Mouse (Mus musculus) small intestine, adult 2 months (tissue): ENCODE measurements at regions not wholly inside any gene's neighbourhood (a gene's known extent, or its start where the extent isn't known, plus 50 kb on each side); places are given as distances from the start of the nearest gene placed in this dataset.
"Not testable (repeated sequence)": the region's sequence is repeated elsewhere in the genome, so short reads cannot be mapped to it uniquely, and the experiment has no call there.

Source experiments
- H3K27ac ChIP-seq: fragments of 200-500 bp; 2 replicates; pipeline ENCODE4 v1.5.1; 2012; ENCODE audit warnings: low read depth, low read length, control low read depth, inconsistent platforms; ENCODE audit not compliant: insufficient read depth
- H3K27me3 ChIP-seq: fragments of 200-500 bp; 2 replicates; pipeline ENCODE4 v1.6.1; 2012; ENCODE audit warnings: mild to moderate bottlenecking, moderate library complexity, low read length, inconsistent platforms; ENCODE audit not compliant: control insufficient read depth, insufficient read depth
- H3K36me3 ChIP-seq: fragments of 200-500 bp; 2 replicates; pipeline ENCODE4 v1.6.1; 2012; ENCODE audit warnings: mild to moderate bottlenecking, low read length, control low read depth, inconsistent platforms; ENCODE audit not compliant: control insufficient read depth, insufficient read depth
- H3K4me1 ChIP-seq: fragments of 200-500 bp; 2 replicates; pipeline ENCODE4 v1.6.1; 2012; ENCODE audit warnings: low read length, inconsistent platforms, mixed read lengths; ENCODE audit not compliant: control insufficient read depth, insufficient read depth, insufficient read length
- H3K4me3 ChIP-seq: fragments of 200-500 bp; 2 replicates; pipeline ENCODE4 v1.5.1; 2012; ENCODE audit warnings: low read depth, mild to moderate bottlenecking, control low read depth, inconsistent platforms, low read length, moderate library complexity
- CTCF ChIP-seq: fragments of 200-500 bp; IDR thresholded peaks from 2 replicates; pipeline ENCODE4 v1.5.1; 2012; ENCODE audit warnings: low read depth, mild to moderate bottlenecking, control low read depth, inconsistent platforms, low read length, moderate library complexity, mixed read lengths; ENCODE audit not compliant: insufficient replicate concordance, insufficient read length; ENCODE audit errors: extremely low read depth
- POLR2A ChIP-seq: fragments of 200-500 bp; IDR thresholded peaks from 2 replicates; pipeline ENCODE4 v1.6.1; 2012; ENCODE audit warnings: low read depth, mild to moderate bottlenecking, control low read depth, inconsistent platforms, low read length, moderate library complexity
- WGBS: fragments of 180-500 bp; shearing (Covaris S2); methylation state at CpG from one replicate; pipeline ENCODE4 v1.1.7; 2018; 5-methylcytosine and 5-hydroxymethylcytosine counted together

DNA sequence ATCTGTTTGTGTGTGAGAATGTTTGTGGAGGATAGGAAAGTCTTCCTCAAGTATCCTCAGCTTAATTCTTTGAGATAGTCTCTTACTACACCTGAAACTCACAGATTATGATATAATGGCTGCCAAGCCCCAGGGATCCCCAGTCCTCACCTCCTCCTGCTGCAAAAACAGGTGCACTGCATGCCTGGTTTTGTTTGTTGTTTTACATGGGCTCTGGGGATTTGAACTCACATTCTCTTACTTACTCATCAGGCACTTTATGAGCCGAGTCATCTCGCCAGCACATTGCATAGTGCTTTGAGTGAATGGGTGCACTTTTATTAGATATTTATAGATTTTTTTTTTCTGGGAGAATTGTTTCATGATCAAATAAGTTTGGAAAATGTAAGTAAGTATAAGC, 56.3 kb downstream of the Mterf1b start:
- no peak overlapping the region for H3K4me3 ChIP-seq
- H3K4me1 ChIP-seq = no peaks in the 10 kb centered on the region
- H3K27ac ChIP-seq = no peak overlapping the region
- WGBS = 92% methylated on average over 2 of the region's 2 CpGs
- no peak for TF ChIP-seq CTCF
- TF ChIP-seq POLR2A = no peak
- H3K36me3 ChIP-seq = no peaks in the 10 kb centered on the region
- no peaks in the 10 kb centered on the region; the same call in 1 of the 2 replicates for H3K27me3 ChIP-seq

DNA sequence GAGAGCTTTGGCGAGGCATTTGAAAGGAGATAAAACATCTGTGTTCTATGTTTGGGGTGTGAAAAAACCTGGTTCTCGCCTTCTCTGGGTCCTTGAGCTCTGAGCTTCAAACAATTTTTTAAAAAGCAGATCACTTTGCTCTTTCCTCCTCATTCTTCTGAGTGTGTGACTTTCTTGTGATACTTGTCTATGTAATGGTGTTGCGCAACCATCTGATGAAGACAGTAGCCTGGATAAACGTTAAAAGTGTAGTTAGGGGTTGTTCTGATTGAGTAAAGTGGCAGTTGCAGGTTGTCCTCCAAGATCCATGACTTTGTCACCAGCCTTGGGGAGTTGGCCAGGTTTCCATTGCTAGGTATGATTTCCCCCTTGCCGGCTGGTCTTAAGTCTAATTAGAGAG, 62.1 kb downstream of the Mterf1b start:
- H3K27ac ChIP-seq, H3K36me3 ChIP-seq, H3K4me3 ChIP-seq, H3K27me3 ChIP-seq, H3K4me1 ChIP-seq: not testable (repeated sequence)
- WGBS = 81% methylated on average over 5 of the region's 5 CpGs

DNA sequence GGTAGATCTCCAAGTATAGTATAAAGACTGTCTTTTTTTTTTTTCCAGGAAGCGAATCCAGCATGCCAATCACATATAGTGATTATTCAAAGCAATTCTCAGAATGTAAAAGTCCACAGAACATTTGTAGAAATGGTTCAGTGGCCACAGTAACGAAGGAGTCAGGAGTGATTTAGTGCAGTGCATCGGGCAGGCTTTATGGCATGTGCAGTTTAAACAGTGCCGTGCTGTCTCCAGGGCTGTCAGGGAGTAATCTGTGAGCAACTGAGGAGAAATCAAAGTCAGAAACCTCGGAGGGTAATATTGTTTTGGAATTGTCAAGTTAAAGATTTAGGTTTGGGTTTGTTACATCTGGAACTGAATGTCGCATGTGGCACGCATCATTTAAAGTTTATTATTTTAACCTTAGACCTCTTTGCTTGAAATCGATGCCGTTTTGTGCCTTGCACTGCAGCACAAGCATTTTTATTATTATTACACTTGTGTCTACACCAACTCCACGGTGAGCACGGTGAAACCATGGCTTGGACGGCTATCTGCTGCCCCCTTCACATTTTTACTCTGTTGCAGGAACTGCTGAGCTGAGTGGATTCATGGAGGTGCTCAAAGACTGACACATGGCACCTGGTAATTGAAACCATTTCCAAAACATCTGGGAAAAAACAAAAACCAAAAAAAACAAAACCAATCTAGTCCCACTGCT, 65.0 kb downstream of the Mterf1b start:
- WGBS = 35% methylated on average over 12 of the region's 12 CpGs
- TF ChIP-seq CTCF (no peak), POLR2A (no peak)
- no peaks in the 10 kb centered on the region for H3K27me3 ChIP-seq
- no peaks in the 10 kb centered on the region for H3K4me1 ChIP-seq
- no peak overlapping the region for H3K27ac ChIP-seq
- H3K36me3 ChIP-seq = no peaks in the 10 kb centered on the region
- no peak overlapping the region for H3K4me3 ChIP-seq

DNA sequence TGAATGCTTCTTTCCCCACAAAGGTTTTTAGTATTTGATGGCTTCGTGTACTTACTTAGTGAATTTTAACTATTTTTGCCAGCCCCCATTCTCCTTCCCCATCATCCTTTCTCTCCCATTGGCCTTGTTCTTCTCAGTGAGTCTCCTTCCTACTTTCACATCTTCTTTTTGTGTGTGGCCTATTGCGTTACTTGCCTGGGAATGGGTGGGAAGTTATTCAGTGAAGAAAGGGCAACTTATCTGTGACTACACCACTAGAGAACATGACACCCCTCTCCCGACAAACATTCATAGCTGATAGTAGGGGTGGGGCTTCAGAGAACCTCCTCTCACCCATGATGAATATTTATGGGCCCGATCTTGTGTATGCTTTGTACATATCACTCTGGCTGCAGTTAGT, 67.1 kb downstream of the Mterf1b start:
- WGBS = 85% methylated on average over 4 of the region's 4 CpGs
- Histone ChIP-seq H3K36me3 (no peaks in the 10 kb centered on the region), H3K27ac (no peak overlapping the region), H3K4me3 (no peak overlapping the region), H3K27me3 (no peaks in the 10 kb centered on the region), H3K4me1 (no peaks in the 10 kb centered on the region)
- no peak for TF ChIP-seq CTCF
- TF ChIP-seq POLR2A = no peak

- Histone ChIP-seq H3K4me1 (no peaks in the 10 kb centered on the region), H3K36me3 (no peaks in the 10 kb centered on the region), H3K27ac (no peak overlapping the region), H3K4me3 (no peak overlapping the region), H3K27me3 (no peaks in the 10 kb centered on the region)
- 98% methylated on average over 1 of the region's 1 CpGs for WGBS
- TF ChIP-seq POLR2A (no peak), CTCF (peak; percentile 62; the same call in 1 of the 2 replicates)
These were observed 70.5 kb downstream of the Mterf1b start for GRCm38 (mm10) chr5:4262666-4263065.

- H3K4me3 ChIP-seq = no peak overlapping the region
- no peaks in the 10 kb centered on the region for H3K4me1 ChIP-seq
- no peak overlapping the region for H3K27ac ChIP-seq
- H3K27me3 ChIP-seq = no peaks in the 10 kb centered on the region
- no peaks in the 10 kb centered on the region for H3K36me3 ChIP-seq
- WGBS = 63% methylated on average over 5 of the region's 5 CpGs
- no peak for TF ChIP-seq CTCF
- TF ChIP-seq POLR2A = no peak
These were observed 71.5 kb downstream of the Mterf1b start for GRCm38 (mm10) chr5:4263560-4264160.

DNA sequence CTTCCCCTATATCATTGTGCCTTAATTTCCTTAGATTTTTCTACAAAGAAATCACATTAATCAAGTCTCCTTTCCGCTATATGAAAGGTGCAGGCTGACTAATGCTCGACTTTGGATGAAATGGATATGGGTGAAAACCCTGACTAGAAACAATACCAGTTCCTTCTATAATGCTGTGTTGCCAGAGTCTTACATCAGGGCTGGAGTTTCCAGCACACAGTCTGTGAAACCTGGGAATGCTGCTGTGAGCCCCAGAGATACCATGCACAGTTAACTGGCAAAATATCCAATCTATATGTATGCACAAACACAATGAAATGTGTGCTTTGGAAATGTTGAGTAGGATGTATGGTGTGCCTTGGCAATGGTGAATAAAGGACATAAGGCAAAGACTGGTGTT, 75.5 kb downstream of the Mterf1b start:
- Histone ChIP-seq H3K27ac (no peak overlapping the region), H3K36me3 (no peaks in the 10 kb centered on the region), H3K27me3 (no peaks in the 10 kb centered on the region), H3K4me3 (no peak overlapping the region), H3K4me1 (no peaks in the 10 kb centered on the region)
- WGBS = 88% methylated on average over 2 of the region's 2 CpGs
- TF ChIP-seq CTCF (no peak), POLR2A (no peak)
